Mouse (Mus musculus) megakaryocyte-erythroid progenitor cell, adult 5 weeks (primary cell): ENCODE data around the gene Defb20. TPM values are rescaled to one million over a fixed set of nuclear protein-coding genes. Genes with fewer than 3 reads are reported as not detected.

Experiments used
- polyA plus RNA-seq: library from polyadenylated mRNA; stranded (reverse); fragments of >175 nt; gene quantifications from 2 replicates; pipeline ENCODE4 v1.2.3, GENCODE M21; 2012

Defb20 gene
- not detected in 2 replicates for polyA plus RNA-seq

GRCm38 (mm10) chr2:152476763-152477162 is at the start of gene Defb20:
Gene Defb20 (plus strand): TSS chr2:152477063.

GRCm38 (mm10) chr2:152464570-152465150 is 12.2 kb upstream of the Defb20 start, which contains the start of gene Defb23:
Gene Defb23 (minus strand): TSS chr2:152464620.

GRCm38 (mm10) chr2:152490038-152490437 is 13.2 kb downstream of the Defb20 start, which contains the start of gene Defb22:
Gene Defb22 (minus strand): TSS chr2:152490138.

GRCm38 (mm10) chr2:152511592-152511991 is 34.7 kb downstream of the Defb20 start, which contains the start of gene Defb26:
Gene Defb26 (minus strand): TSS chr2:152511692.

GRCm38 (mm10) chr2:152517981-152518380 is 41.1 kb downstream of the Defb20 start, which contains the start of gene Defb28:
Gene Defb28 (plus strand): TSS chr2:152518255.

Other genes starting within 250 kb of the Defb20 start
- 10.6 and 17.0 TPM in 2 replicates for gene Tbc1d20, start 183.2 kb upstream of the Defb20 start, polyA plus RNA-seq
- 217 and 239 TPM in 2 replicates for gene Rbck1, start 144.4 kb upstream of the Defb20 start, polyA plus RNA-seq
- gene Trib3, start 133.0 kb upstream of the Defb20 start, polyA plus RNA-seq: 1.9 and 4.1 TPM in 2 replicates
- not detected in 2 replicates for gene Nrsn2, start 100.4 kb upstream of the Defb20 start, polyA plus RNA-seq
- gene Sox12, start 79.0 kb upstream of the Defb20 start, polyA plus RNA-seq: 40.4 and 58.1 TPM in 2 replicates
- 3.9 and 4.9 TPM in 2 replicates for gene Zcchc3, start 62.0 kb upstream of the Defb20 start, polyA plus RNA-seq
- not detected in 2 replicates for gene 6820408C15Rik, start 61.5 kb upstream of the Defb20 start, polyA plus RNA-seq
- not detected in 2 replicates for gene Defb23, start 12.4 kb upstream of the Defb20 start, polyA plus RNA-seq
- not detected in 2 replicates for gene Defb22, start 13.1 kb downstream of the Defb20 start, polyA plus RNA-seq
- gene Defb26, start 34.6 kb downstream of the Defb20 start, polyA plus RNA-seq: not detected in 2 replicates
- not detected in 2 replicates for gene Defb28, start 41.2 kb downstream of the Defb20 start, polyA plus RNA-seq
- not detected in 2 replicates for gene Defb29, start 63.0 kb downstream of the Defb20 start, polyA plus RNA-seq
- not detected in 2 replicates for gene Gm17416, start 92.3 kb downstream of the Defb20 start, polyA plus RNA-seq
- not detected in 2 replicates for gene Defb21, start 95.7 kb downstream of the Defb20 start, polyA plus RNA-seq
- gene Defb19, start 103.2 kb downstream of the Defb20 start, polyA plus RNA-seq: not detected in 2 replicates
- not detected in 2 replicates for gene Defb45, start 122.3 kb downstream of the Defb20 start, polyA plus RNA-seq
- gene Defb36, start 127.3 kb downstream of the Defb20 start, polyA plus RNA-seq: not detected in 2 replicates
- not detected in 2 replicates for gene Defb25, start 146.0 kb downstream of the Defb20 start, polyA plus RNA-seq
- gene Rem1, start 149.9 kb downstream of the Defb20 start, polyA plus RNA-seq: 0.46 TPM in 1 of 2 replicates, not detected in the other
- gene H13, start 192.4 kb downstream of the Defb20 start, polyA plus RNA-seq: 184 and 222 TPM in 2 replicates
- 0.87 and 1.5 TPM in 2 replicates for gene Mcts2, start 210.0 kb downstream of the Defb20 start, polyA plus RNA-seq